Mouse (Mus musculus) macrophage (primary cell): Measurements from ENCODE around the gene Sirt1. TPM values are rescaled to one million over a fixed set of nuclear protein-coding genes. Genes with fewer than 3 reads are reported as not detected.

Source experiments
- H3K27ac ChIP-seq: fragments of 350-480 bp; formaldehyde crosslinking; 2 replicates; pipeline ENCODE4 v1.9.0; 2021
- H3K36me3 ChIP-seq: fragments of 350-480 bp; formaldehyde crosslinking; 2 replicates; pipeline ENCODE4 v1.9.0; 2021; ENCODE audit errors: inconsistent target
- H3K4me3 ChIP-seq: fragments of 350-480 bp; formaldehyde crosslinking; 2 replicates; pipeline ENCODE4 v1.9.0; 2021; ENCODE audit errors: inconsistent target
- H3K79me2 ChIP-seq: fragments of 350-480 bp; formaldehyde crosslinking; 2 replicates; pipeline ENCODE4 v1.9.0; 2021; ENCODE audit errors: inconsistent target
- WGBS: methylation state at CpG from one replicate; pipeline ENCODE4 v1.1.7; 2026; ENCODE audit warnings: inconsistent platforms; ENCODE audit not compliant: missing documents; 5-methylcytosine and 5-hydroxymethylcytosine counted together
- polyA plus RNA-seq: library from polyadenylated mRNA; stranded (reverse); fragments of 250-400 nt; gene quantifications from 3 replicates; pipeline ENCODE4 v1.2.4, GENCODE M21; 2018; ENCODE audit warnings: inconsistent platforms
- total RNA-seq, 78 experiments: library from RNA; depleted of rRNA; stranded (reverse); fragments of 250-400 nt; gene quantifications; 1 replicate in 9 of 78; 2 replicates in 24 of 78; 3 replicates in 43 of 78; 4 replicates in 2 of 78; pipeline ENCODE4 v1.2.4; 2018; ENCODE audit warnings: inconsistent platforms in 56 of 78

Gene Sirt1
- 100 to 1,000 TPM in 3 of 26 experiments, 10 to 100 TPM in 23; 23.5 to 168 (median 58.2) TPM for total RNA-seq (2018; cell fraction: chromatin; rRNA removed)
- 10 to 100 TPM in 22 of 26 experiments, 1 to 10 TPM in 4; 8.6 to 39.6 (median 15.8) TPM for total RNA-seq (2018; cell fraction: cytosol; rRNA removed)
- 100 to 1,000 TPM in 3 of 26 experiments, 10 to 100 TPM in 23; 25.1 to 141 (median 49.8) TPM for total RNA-seq (2018; cell fraction: nucleus; rRNA removed)
- polyA plus RNA-seq: 10.9 to 13.4 TPM (median 13.3 TPM) in 3 replicates

GRCm38 (mm10) chr10:63381498-63382280, at the start of gene Sirt1:
Sirt1 (minus strand) TSS chr10:63381704.
- Histone ChIP-seq H3K4me3 (peak within 1 kb of the TSS; percentile 71), H3K36me3 (no peaks in the 10 kb centered on the region), H3K27ac (peak within 1 kb of the TSS; percentile 47), H3K79me2 (no peaks in the 10 kb centered on the region)
- 10% methylated on average over 23 of the region's 24 CpGs for WGBS

GRCm38 (mm10) chr10:63429785-63430305, 48.3 kb upstream of the Sirt1 start, which contains the start of gene Ctnna3:
Ctnna3 (plus strand) TSS chr10:63430098.
- Histone ChIP-seq H3K4me3 (peak within 1 kb of the TSS; percentile 59), H3K36me3 (no peaks in the 10 kb centered on the region), H3K79me2 (no peaks in the 10 kb centered on the region), H3K27ac (no peak within 1 kb of the TSS)
- WGBS: 1% methylated on average over 55 of the region's 55 CpGs

GRCm38 (mm10) chr10:63429380-63429779, 47.9 kb upstream of the Sirt1 start:
- Histone ChIP-seq H3K79me2 (no peaks in the 10 kb centered on the region), H3K36me3 (no peaks in the 10 kb centered on the region), H3K4me3 (peak overlapping the region; percentile 59), H3K27ac (no peak overlapping the region)
- 2% methylated on average over 34 of the region's 34 CpGs for WGBS

GRCm38 (mm10) chr10:63429023-63429340, 47.5 kb upstream of the Sirt1 start:
- Histone ChIP-seq H3K27ac (no peak overlapping the region), H3K79me2 (no peaks in the 10 kb centered on the region)

GRCm38 (mm10) chr10:63428243-63429022, 46.9 kb upstream of the Sirt1 start:
- Histone ChIP-seq H3K27ac (no peak overlapping the region), H3K79me2 (no peaks in the 10 kb centered on the region), H3K4me3 (peak overlapping the region; percentile 59), H3K36me3 (no peaks in the 10 kb centered on the region)
- 10% methylated on average over 19 of the region's 19 CpGs for WGBS

More at GRCm38 (mm10) chr10:63429023-63429340, 47.5 kb upstream of the Sirt1 start:
- H3K4me3 ChIP-seq: peak overlapping the region; percentile 59
- no peaks in the 10 kb centered on the region for H3K36me3 ChIP-seq
- WGBS: 1% methylated on average over 11 of the region's 11 CpGs

- WGBS: 95% methylated on average over 8 of the region's 8 CpGs
- Histone ChIP-seq H3K79me2 (no peaks in the 10 kb centered on the region), H3K27ac (no peak overlapping the region), H3K36me3 (no peaks in the 10 kb centered on the region), H3K4me3 (no peak overlapping the region)
These were observed 45.6 kb upstream of the Sirt1 start for GRCm38 (mm10) chr10:63427146-63427545.

GRCm38 (mm10) chr10:63424475-63424814, 42.9 kb upstream of the Sirt1 start:
- no peaks in the 10 kb centered on the region for H3K79me2 ChIP-seq
- H3K4me3 ChIP-seq: no peak overlapping the region
- H3K27ac ChIP-seq: no peak overlapping the region

GRCm38 (mm10) chr10:63423591-63424474, 42.3 kb upstream of the Sirt1 start:
- WGBS: 87% methylated on average over 9 of the region's 9 CpGs
- Histone ChIP-seq H3K79me2 (no peaks in the 10 kb centered on the region), H3K4me3 (no peak overlapping the region), H3K27ac (no peak overlapping the region), H3K36me3 (no peaks in the 10 kb centered on the region)

More at GRCm38 (mm10) chr10:63424475-63424814, 42.9 kb upstream of the Sirt1 start:
- H3K36me3 ChIP-seq: no peaks in the 10 kb centered on the region

- H3K79me2 ChIP-seq: no peaks in the 10 kb centered on the region
- 85% methylated on average over 4 of the region's 5 CpGs for WGBS
- no peak overlapping the region for H3K4me3 ChIP-seq
- no peak overlapping the region for H3K27ac ChIP-seq
- H3K36me3 ChIP-seq: no peaks in the 10 kb centered on the region
These were observed 41.2 kb upstream of the Sirt1 start for GRCm38 (mm10) chr10:63422736-63422992.

- 85% methylated on average over 17 of the region's 18 CpGs for WGBS
- no peak within 1 kb of the TSS for H3K4me3 ChIP-seq
- no peak within 1 kb of the TSS for H3K27ac ChIP-seq
- H3K79me2 ChIP-seq: no peaks in the 10 kb centered on the region
- no peaks in the 10 kb centered on the region for H3K36me3 ChIP-seq
These were observed 40.5 kb upstream of the Sirt1 start, which contains the start of gene Gm7075 for GRCm38 (mm10) chr10:63421739-63422735. Gm7075 (minus strand) TSS chr10:63421789.

- 18% methylated on average over 5 of the region's 5 CpGs for WGBS
- H3K27ac ChIP-seq: no peak overlapping the region
- H3K79me2 ChIP-seq: no peaks in the 10 kb centered on the region
- no peak overlapping the region for H3K4me3 ChIP-seq
- H3K36me3 ChIP-seq: no peaks in the 10 kb centered on the region
These were observed 35.6 kb upstream of the Sirt1 start for GRCm38 (mm10) chr10:63417061-63417460.

- WGBS: 17% methylated on average over 6 of the region's 7 CpGs
- Histone ChIP-seq H3K79me2 (no peaks in the 10 kb centered on the region), H3K27ac (no peak overlapping the region), H3K4me3 (no peak overlapping the region), H3K36me3 (no peaks in the 10 kb centered on the region)
These were observed 34.3 kb upstream of the Sirt1 start for GRCm38 (mm10) chr10:63415850-63416249.

- Histone ChIP-seq H3K4me3 (no peak overlapping the region), H3K27ac (no peak overlapping the region), H3K36me3 (no peaks in the 10 kb centered on the region), H3K79me2 (no peaks in the 10 kb centered on the region)
- 95% methylated on average over 7 of the region's 7 CpGs for WGBS
These were observed 33.8 kb upstream of the Sirt1 start for GRCm38 (mm10) chr10:63415287-63415686.
